Mouse (Mus musculus): ENCODE data around the gene Mia2. TPM values are rescaled to one million over a fixed set of nuclear protein-coding genes. Genes with fewer than 3 reads are reported as not detected.

Gene Mia2
- polyA plus RNA-seq, 1 experiment from 2014 or later: 43.1 TPM

- no peaks in the 10 kb centered on the region for H3K27me3 ChIP-seq (ENCODE audit: control insufficient read depth, insufficient read depth, low read length)
- H3K36me3 ChIP-seq (ENCODE audit: control insufficient read depth, insufficient read depth, low read length): peaks cover 5% of the 10 kb centered on the region
- 93% methylated on average over 3 of the region's 3 CpGs for WGBS (ENCODE audit: insufficient replicate concordance)
- no peaks in the 10 kb centered on the region for H3K9me3 ChIP-seq (replicated peaks; ENCODE audit: control insufficient read depth, low read length)
- no peak overlapping the region for H3K4me2 ChIP-seq
- no peak overlapping the region for H3K4me3 ChIP-seq (ENCODE audit: low read depth, low read length)
- no peak for ATAC-seq (replicated peaks; ENCODE audit: insufficient number of reproducible peaks, low FRiP score, low TSS enrichment)
- H3K4me1 ChIP-seq (ENCODE audit: control insufficient read depth, insufficient read depth, low read length): no peaks in the 10 kb centered on the region
- no peak overlapping the region for H3K27ac ChIP-seq (ENCODE audit: low read depth, low read length)
- no peak overlapping the region for H3K9ac ChIP-seq (ENCODE audit: low read depth, low read length)
These were observed 18.6 kb upstream of the Mia2 start for GRCm38 (mm10) chr12:59076996-59077395.

DNA sequence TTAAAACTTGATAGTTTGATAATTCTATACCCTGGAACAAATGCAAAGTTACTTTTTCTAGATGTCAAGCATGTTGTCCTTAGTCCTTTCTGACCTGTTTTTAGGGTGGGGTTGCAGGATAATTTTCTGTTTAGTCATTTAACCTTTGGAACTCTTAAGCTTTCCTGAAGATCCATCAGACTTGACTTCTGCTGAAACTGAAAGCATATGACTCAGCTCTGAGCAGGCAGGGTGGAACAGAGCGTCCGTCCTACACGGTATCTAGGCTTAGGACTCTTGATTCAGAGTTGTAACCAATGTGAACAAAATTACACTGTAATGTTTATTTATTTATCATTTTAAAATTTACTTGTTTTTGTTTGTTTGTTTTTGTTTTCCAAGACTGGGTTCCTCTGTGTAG, 17.7 kb upstream of the Mia2 start:
- Histone ChIP-seq H3K36me3 (ENCODE audit: control insufficient read depth, insufficient read depth, low read length) (no peaks in the 10 kb centered on the region), H3K27me3 (ENCODE audit: control insufficient read depth, insufficient read depth, low read length) (no peaks in the 10 kb centered on the region), H3K4me3 (ENCODE audit: low read depth, low read length) (no peak overlapping the region), H3K9me3 (replicated peaks; ENCODE audit: control insufficient read depth, low read length) (no peaks in the 10 kb centered on the region), H3K4me2 (no peak overlapping the region), H3K27ac (ENCODE audit: low read depth, low read length) (no peak overlapping the region), H3K9ac (ENCODE audit: low read depth, low read length) (no peak overlapping the region), H3K4me1 (ENCODE audit: control insufficient read depth, insufficient read depth, low read length) (no peaks in the 10 kb centered on the region)
- WGBS (ENCODE audit: insufficient replicate concordance): 94% methylated on average over 3 of the region's 3 CpGs
- ATAC-seq (replicated peaks; ENCODE audit: insufficient number of reproducible peaks, low FRiP score, low TSS enrichment): no peak

GRCm38 (mm10) chr12:59080461-59080860, 15.1 kb upstream of the Mia2 start:
- Histone ChIP-seq H3K9ac (ENCODE audit: low read depth, low read length) (no peak overlapping the region), H3K27me3 (ENCODE audit: control insufficient read depth, insufficient read depth, low read length) (no peaks in the 10 kb centered on the region), H3K4me2 (no peak overlapping the region), H3K4me1 (ENCODE audit: control insufficient read depth, insufficient read depth, low read length) (no peaks in the 10 kb centered on the region), H3K27ac (ENCODE audit: low read depth, low read length) (no peak overlapping the region), H3K4me3 (ENCODE audit: low read depth, low read length) (no peak overlapping the region), H3K9me3 (replicated peaks; ENCODE audit: control insufficient read depth, low read length) (no peaks in the 10 kb centered on the region), H3K36me3 (ENCODE audit: control insufficient read depth, insufficient read depth, low read length) (no peaks in the 10 kb centered on the region)
- ATAC-seq (replicated peaks; ENCODE audit: insufficient number of reproducible peaks, low FRiP score, low TSS enrichment): no peak
- 78% methylated on average over 4 of the region's 4 CpGs for WGBS (ENCODE audit: insufficient replicate concordance)

GRCm38 (mm10) chr12:59084446-59084845, 11.2 kb upstream of the Mia2 start:
- Histone ChIP-seq H3K27me3 (ENCODE audit: control insufficient read depth, insufficient read depth, low read length) (no peaks in the 10 kb centered on the region), H3K4me2 (no peak overlapping the region), H3K4me3 (ENCODE audit: low read depth, low read length) (no peak overlapping the region), H3K9ac (ENCODE audit: low read depth, low read length) (no peak overlapping the region), H3K27ac (ENCODE audit: low read depth, low read length) (no peak overlapping the region), H3K4me1 (ENCODE audit: control insufficient read depth, insufficient read depth, low read length) (no peaks in the 10 kb centered on the region), H3K9me3 (replicated peaks; ENCODE audit: control insufficient read depth, low read length) (no peaks in the 10 kb centered on the region), H3K36me3 (ENCODE audit: control insufficient read depth, insufficient read depth, low read length) (no peaks in the 10 kb centered on the region)
- no peak for ATAC-seq (replicated peaks; ENCODE audit: insufficient number of reproducible peaks, low FRiP score, low TSS enrichment)
- 64% methylated on average over 5 of the region's 5 CpGs for WGBS (ENCODE audit: insufficient replicate concordance)

GRCm38 (mm10) chr12:59086171-59086570, 9.4 kb upstream of the Mia2 start:
- Histone ChIP-seq H3K4me2 (no peak overlapping the region), H3K9me3 (replicated peaks; ENCODE audit: control insufficient read depth, low read length) (no peaks in the 10 kb centered on the region), H3K27ac (ENCODE audit: low read depth, low read length) (no peak overlapping the region), H3K9ac (ENCODE audit: low read depth, low read length) (no peak overlapping the region), H3K4me3 (ENCODE audit: low read depth, low read length) (no peak overlapping the region), H3K36me3 (ENCODE audit: control insufficient read depth, insufficient read depth, low read length) (no peaks in the 10 kb centered on the region), H3K4me1 (ENCODE audit: control insufficient read depth, insufficient read depth, low read length) (no peaks in the 10 kb centered on the region), H3K27me3 (ENCODE audit: control insufficient read depth, insufficient read depth, low read length) (no peaks in the 10 kb centered on the region)
- no peak for ATAC-seq (replicated peaks; ENCODE audit: insufficient number of reproducible peaks, low FRiP score, low TSS enrichment)
- WGBS (ENCODE audit: insufficient replicate concordance): 82% methylated on average over 5 of the region's 5 CpGs

DNA sequence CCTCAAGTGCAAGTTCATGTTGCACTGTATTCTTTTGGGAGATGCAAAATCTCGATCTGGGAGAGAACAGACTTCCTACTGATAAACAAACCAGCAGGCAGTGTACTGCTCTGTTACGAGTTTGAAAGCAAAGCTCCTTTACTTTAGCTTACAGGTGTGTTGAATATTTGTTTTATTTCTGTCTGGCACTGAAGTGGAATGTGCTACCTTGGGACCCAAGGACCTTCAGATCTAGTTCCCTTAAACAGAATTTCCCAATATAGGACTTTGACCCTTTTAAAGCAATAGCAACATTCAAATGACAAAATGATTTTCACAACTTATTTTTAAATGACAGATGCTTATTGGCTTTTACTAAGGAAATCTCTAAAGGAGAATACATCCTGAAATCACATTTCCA, 2.1 kb upstream of the Mia2 start:
- H3K4me3 ChIP-seq (ENCODE audit: low read depth, low read length): no peak overlapping the region
- WGBS (ENCODE audit: insufficient replicate concordance): 52% methylated on average over 2 of the region's 2 CpGs
- no peak overlapping the region for H3K9ac ChIP-seq (ENCODE audit: low read depth, low read length)
- H3K4me1 ChIP-seq (ENCODE audit: control insufficient read depth, insufficient read depth, low read length): no peaks in the 10 kb centered on the region
- H3K4me2 ChIP-seq: no peak overlapping the region
- no peaks in the 10 kb centered on the region for H3K9me3 ChIP-seq (replicated peaks; ENCODE audit: control insufficient read depth, low read length)
- ATAC-seq (replicated peaks; ENCODE audit: insufficient number of reproducible peaks, low FRiP score, low TSS enrichment): no peak
- H3K36me3 ChIP-seq (ENCODE audit: control insufficient read depth, insufficient read depth, low read length): no peaks in the 10 kb centered on the region
- no peaks in the 10 kb centered on the region for H3K27me3 ChIP-seq (ENCODE audit: control insufficient read depth, insufficient read depth, low read length)
- no peak overlapping the region for H3K27ac ChIP-seq (ENCODE audit: low read depth, low read length)

GRCm38 (mm10) chr12:59104771-59105170, 9.2 kb downstream of the Mia2 start:
- no peak for ATAC-seq (replicated peaks; ENCODE audit: insufficient number of reproducible peaks, low FRiP score, low TSS enrichment)
- Histone ChIP-seq H3K27me3 (ENCODE audit: control insufficient read depth, insufficient read depth, low read length) (no peaks in the 10 kb centered on the region), H3K9me3 (replicated peaks; ENCODE audit: control insufficient read depth, low read length) (no peaks in the 10 kb centered on the region), H3K36me3 (ENCODE audit: control insufficient read depth, insufficient read depth, low read length) (no peaks in the 10 kb centered on the region), H3K27ac (ENCODE audit: low read depth, low read length) (no peak overlapping the region), H3K4me1 (ENCODE audit: control insufficient read depth, insufficient read depth, low read length) (no peaks in the 10 kb centered on the region), H3K4me3 (ENCODE audit: low read depth, low read length) (no peak overlapping the region), H3K4me2 (no peak overlapping the region), H3K9ac (ENCODE audit: low read depth, low read length) (no peak overlapping the region)
- 49% methylated on average over 5 of the region's 5 CpGs for WGBS (ENCODE audit: insufficient replicate concordance)

DNA sequence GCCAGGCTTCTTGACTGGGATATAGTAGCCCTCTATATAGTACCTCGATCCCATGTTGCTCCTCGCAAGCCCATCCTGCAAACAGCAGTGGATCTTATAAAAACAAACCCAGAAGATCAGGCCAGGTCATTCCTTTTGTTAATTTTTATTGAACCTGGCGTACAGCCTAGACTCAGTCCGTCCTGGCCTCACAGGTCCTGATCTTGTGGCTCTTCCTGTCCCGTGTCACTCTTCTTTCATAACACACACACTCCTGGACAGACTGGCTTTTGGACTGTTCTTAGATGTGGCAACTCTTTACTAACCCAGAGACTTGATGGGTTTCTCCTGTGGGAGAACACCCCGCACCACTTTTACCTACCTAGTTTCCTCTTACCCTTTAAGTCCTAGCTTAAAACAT, 10.3 kb downstream of the Mia2 start:
- no peak overlapping the region for H3K4me2 ChIP-seq
- H3K36me3 ChIP-seq (ENCODE audit: control insufficient read depth, insufficient read depth, low read length): no peaks in the 10 kb centered on the region
- no peaks in the 10 kb centered on the region for H3K27me3 ChIP-seq (ENCODE audit: control insufficient read depth, insufficient read depth, low read length)
- H3K9me3 ChIP-seq (replicated peaks; ENCODE audit: control insufficient read depth, low read length): no peaks in the 10 kb centered on the region
- H3K4me3 ChIP-seq (ENCODE audit: low read depth, low read length): no peak overlapping the region
- no peak for ATAC-seq (replicated peaks; ENCODE audit: insufficient number of reproducible peaks, low FRiP score, low TSS enrichment)
- H3K4me1 ChIP-seq (ENCODE audit: control insufficient read depth, insufficient read depth, low read length): no peaks in the 10 kb centered on the region
- 72% methylated on average over 6 of the region's 6 CpGs for WGBS (ENCODE audit: insufficient replicate concordance)
- no peak overlapping the region for H3K27ac ChIP-seq (ENCODE audit: low read depth, low read length)
- no peak overlapping the region for H3K9ac ChIP-seq (ENCODE audit: low read depth, low read length)

DNA sequence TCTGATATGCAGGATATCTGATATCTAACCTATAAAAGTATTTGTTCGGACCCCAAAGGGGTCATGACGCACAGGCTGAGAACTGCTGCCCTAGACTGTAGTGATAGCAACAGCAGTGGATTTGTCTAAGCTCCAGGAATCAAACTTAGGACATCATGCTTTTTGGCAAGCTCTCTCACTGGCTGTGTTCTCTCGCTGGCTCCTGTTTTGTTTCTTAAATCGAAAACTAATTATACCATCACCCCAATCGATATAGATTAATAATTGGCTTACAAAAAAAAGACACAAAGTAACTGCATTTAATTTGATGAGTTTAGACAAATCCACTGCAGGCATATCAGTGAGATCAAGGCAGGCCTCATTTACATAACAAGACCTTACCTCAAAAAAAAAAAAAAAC, 10.9 kb downstream of the Mia2 start:
- H3K9me3 ChIP-seq (replicated peaks; ENCODE audit: control insufficient read depth, low read length): no peaks in the 10 kb centered on the region
- no peak overlapping the region for H3K4me3 ChIP-seq (ENCODE audit: low read depth, low read length)
- no peaks in the 10 kb centered on the region for H3K4me1 ChIP-seq (ENCODE audit: control insufficient read depth, insufficient read depth, low read length)
- H3K9ac ChIP-seq (ENCODE audit: low read depth, low read length): no peak overlapping the region
- 87% methylated on average over 5 of the region's 5 CpGs for WGBS (ENCODE audit: insufficient replicate concordance)
- H3K4me2 ChIP-seq: no peak overlapping the region
- no peak for ATAC-seq (replicated peaks; ENCODE audit: insufficient number of reproducible peaks, low FRiP score, low TSS enrichment)
- no peak overlapping the region for H3K27ac ChIP-seq (ENCODE audit: low read depth, low read length)
- no peaks in the 10 kb centered on the region for H3K27me3 ChIP-seq (ENCODE audit: control insufficient read depth, insufficient read depth, low read length)
- no peaks in the 10 kb centered on the region for H3K36me3 ChIP-seq (ENCODE audit: control insufficient read depth, insufficient read depth, low read length)

Data from heart, embryonic 11.5 days (tissue).